Mouse (Mus musculus) 416B (cell line): ENCODE measurements at regions not wholly inside any gene's neighbourhood (a gene's known extent, or its start where the extent isn't known, plus 50 kb on each side); places are given as distances from the start of the nearest gene placed in this dataset.

ENCODE experiments used
- DNase-seq: peaks from one replicate; pipeline ENCODE4 v3.0.0; 2011; ENCODE audit warnings: low read depth

DNA sequence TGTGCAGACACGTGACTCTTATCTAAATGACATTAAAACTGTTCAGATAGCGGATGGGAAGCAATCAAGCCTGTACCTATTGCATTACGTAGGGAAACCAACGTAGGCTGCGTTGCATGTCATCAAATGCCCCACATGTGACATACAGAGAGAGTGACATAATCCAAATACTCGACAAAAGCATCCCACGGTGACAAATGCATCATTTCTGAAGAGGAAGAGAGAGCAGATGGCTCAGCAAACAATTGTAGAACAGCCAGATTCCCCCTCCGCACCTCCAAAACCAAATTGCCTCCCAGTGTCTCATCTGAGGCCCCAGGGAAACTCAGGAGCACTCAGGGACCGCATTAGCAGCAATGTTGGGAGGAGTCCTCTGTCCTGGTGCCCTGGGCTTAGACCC is 163.4 kb upstream of the Nr4a3 start:
- DNase-seq: no peak

DNA sequence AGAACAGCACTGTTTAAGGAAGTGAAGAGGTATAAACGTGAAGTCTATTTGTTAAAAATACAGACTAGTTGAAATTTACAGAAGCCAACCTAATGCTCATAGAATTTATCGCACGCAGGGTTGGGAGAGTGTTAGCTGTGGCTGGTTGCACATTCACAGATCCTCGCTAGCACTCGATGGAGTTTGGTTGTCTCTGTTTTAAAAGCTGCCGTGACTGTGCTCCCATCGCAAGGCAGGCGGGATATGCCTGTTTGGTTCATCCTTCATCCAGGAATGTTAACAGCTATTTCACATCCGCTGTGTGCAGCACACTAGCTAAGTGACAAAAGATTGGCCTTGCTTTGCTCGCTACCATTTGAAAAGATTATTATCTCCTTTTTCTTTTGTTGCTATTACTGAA is 162.9 kb upstream of the Nr4a3 start:
- DNase-seq: no peak

DNA sequence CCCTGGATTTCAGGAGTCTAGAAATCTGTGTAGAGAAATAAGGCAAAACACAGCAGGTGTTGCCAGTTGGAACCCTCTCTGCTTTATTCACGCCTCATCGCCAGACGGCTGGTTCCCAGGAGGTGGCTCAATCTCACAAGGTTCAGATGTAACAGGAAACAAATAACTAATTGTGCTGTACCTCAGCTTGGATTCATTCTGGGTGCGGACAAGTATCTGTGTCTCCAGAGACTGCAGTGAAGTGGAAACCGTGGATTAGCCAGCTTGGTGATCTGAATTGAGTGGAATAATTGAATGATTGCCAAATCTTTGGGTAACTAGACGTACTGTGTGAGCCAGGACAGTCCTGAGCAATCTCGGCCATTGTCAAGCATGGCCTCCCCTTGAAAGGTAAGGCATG is 145.4 kb upstream of the Nr4a3 start:
- DNase-seq: no peak

- no peak for DNase-seq
Observed at GRCm38 (mm10) chr4:47902749-47903148, 142.2 kb upstream of the Nr4a3 start.

- no peak for DNase-seq
Observed at GRCm38 (mm10) chr4:47912259-47912658, 132.7 kb upstream of the Nr4a3 start.

DNA sequence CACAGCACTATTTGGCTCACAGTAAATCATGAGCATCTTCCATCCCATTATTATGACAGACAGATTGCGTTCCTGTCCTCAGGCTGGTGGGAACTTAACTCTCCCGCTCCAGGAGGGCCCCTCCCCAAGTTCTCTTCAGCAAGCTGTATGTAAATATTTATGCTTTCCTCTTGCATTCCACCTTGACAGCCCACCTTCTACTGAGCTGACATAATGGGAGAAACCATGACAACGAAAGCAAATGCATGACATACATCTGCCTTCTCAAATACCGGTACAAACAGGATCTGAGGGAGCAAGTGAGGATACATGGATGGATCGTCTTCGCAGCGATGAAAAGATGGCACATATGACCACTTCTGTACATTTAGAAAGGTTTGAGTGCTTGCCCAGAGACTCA is 125.4 kb upstream of the Nr4a3 start:
- no peak for DNase-seq

DNA sequence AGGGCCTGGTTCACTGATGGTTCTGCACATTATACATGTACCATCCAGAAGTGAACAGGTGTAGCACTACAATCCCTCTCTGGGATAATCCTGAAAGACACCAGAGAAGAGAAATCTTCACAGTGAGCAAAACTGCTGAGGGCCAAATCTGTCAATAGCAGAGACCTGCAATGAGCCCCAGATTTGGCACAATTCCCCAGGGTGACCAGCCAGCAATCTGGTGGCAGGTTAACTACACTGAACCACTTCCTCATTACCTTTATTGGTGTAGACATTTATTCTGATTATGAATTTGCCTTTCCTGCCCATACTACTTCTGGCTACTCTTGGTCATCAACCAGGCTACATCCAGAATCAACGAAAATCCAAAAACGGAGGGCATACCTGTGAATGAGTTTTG is 113.5 kb upstream of the Nr4a3 start:
- no peak for DNase-seq

DNA sequence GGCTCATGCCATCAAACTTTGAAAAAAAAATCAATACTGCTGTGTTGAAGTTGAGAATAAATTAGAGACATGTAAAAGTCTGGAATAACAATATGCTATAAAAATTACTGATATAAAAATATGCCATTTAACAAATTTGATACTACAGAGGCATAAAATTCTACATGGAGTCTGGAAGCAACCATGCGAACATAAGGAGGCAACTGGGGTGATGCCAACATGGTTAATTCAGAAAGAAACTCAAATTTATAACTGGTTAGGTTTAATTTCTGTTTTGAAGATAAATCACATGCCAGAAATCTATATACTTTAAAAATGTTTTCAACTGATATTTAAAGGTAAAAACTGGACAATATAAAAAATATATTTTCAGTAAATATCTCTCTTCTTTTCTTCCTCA is 111.4 kb upstream of the Nr4a3 start:
- DNase-seq: no peak

DNA sequence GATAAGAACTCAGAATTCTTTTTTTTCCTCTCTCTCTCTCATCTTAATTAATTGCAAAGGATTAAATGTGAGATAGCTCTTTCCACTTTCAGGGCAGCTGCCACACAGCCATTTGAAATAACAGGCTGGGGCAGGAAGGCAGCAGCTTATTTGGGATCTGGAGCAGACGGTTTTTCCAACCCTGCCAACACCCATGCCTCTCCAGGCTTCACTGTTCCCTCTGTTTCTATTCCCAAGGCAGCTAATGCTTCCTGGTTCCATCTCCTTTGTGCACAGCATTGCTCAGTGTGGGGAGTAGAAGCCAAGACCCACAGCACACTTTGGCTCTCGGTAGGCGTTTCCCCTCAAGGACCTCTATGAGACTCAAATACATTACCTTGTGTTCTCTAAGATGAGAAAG is 109.4 kb upstream of the Nr4a3 start:
- DNase-seq: no peak

DNA sequence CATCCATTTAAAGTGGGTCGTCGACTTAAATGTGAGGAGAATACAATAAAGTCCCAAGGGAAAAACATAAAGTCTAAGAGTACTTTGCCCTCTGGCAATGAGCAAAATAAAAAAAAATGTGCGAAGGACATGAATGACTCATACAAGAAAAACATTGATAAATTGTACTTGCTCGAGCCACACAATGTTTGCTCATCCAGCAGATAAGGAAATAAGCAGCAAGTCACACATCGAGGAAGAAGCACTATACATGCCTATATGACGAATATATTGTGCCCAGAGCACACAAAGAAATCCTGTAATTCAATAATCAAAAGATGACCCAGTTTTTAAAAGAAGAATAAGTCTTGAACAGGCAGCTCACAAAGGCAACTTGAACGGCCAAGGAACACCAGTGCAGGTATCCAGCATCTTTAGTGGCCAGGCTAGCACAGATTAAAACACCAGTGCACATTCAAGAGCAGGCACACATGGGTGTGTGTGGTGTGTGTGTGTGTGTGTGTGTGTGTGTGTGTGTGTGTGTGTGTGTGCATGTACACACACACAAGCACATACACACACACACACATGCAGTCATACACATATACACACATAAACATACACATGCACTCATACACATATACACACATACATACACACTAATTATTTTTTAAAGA is 108.4 kb upstream of the Nr4a3 start:
- no peak for DNase-seq

- no peak for DNase-seq
Observed at GRCm38 (mm10) chr4:47947869-47948573, 96.9 kb upstream of the Nr4a3 start.

GRCm38 (mm10) chr4:47948789-47949188 is 96.2 kb upstream of the Nr4a3 start:
- DNase-seq: peak; percentile 58

DNA sequence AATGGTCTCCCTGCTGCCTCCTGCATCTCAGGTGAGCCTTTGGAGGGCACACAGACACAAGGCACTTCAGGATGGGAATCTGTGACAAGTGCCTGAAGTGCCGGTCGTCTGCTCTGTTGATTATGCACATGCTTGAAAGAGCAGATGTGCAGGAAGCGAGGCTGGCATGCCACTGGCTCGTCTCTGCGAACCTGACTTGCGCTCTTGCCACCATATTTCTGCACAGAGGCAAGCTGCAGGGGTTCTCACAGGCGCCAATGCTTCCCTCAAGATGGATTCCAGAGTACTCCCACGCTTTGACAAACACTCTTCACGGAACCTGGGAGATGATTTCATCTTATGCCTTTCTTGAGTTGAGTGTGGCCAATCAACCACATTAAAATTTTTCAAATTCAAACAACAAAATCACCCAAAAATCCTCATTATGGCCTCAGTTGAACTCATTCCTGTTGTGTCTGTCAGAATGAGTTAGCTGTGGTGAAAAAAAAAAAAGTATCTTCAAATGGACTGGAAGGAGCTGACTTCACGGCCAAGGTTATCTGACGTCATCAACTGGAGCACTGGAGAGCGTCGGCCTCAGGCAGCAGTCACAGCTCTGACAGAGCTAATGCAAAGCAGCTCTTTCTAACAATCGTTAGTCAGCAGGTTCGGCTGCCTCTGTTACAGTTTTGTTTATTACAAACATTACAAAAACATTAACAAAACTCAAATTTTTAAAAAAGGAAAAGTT is 90.2 kb upstream of the Nr4a3 start:
- DNase-seq: no peak

- DNase-seq: no peak
Observed at GRCm38 (mm10) chr4:47964630-47965029, 80.3 kb upstream of the Nr4a3 start.

DNA sequence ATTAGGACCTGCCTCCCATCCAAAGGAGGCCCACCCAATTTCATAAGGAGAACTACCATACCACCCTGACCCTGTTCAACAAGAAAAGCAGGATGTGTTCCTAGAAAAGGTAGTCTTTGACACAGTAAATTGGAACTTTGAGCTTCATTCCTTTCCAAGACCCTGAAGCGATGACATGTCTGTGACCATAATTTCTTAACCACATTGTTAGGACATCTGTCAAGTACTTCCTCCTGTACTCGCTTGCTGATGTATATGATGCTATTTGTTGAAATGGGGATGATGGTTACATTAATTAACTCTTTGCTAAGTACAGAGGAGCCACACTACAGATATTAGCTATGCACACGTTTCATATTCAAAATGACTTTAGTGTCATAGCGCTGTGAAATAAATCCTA is 73.1 kb upstream of the Nr4a3 start:
- DNase-seq: peak; percentile 10

GRCm38 (mm10) chr4:47979579-47980313 is 65.2 kb upstream of the Nr4a3 start:
- peak; percentile 60 for DNase-seq
